Mouse (Mus musculus): ENCODE measurements around the gene Pspn.

DNA sequence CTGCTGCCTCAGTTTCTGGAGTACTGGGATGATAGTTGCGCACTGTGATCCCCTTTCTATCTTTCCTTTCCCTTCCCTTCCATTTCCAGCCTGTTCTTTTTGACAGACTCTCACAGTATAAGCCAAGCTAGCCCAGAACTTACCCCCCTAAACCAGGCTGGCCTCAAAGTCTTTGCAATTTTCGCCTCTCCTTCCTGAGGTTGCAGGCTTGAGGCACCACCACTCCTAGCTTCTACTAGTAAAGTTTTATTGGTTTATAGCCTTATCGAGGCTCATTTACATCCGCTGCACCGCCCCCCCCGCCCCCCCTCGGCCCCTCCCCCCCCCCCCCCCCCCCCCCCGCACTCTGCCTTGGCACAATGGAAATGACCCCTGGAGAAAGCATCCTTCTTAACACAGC is 20.3 kb downstream of the Pspn start:
- no peak for TF ChIP-seq EP300 (IDR thresholded peaks at IDR 0.05; ENCODE audit: low read depth)
- TF ChIP-seq CTCF (IDR thresholded peaks at IDR 0.05; ENCODE audit: low read depth) = no peak

All from liver, embryonic 14.5 days (tissue).